Mouse (Mus musculus) kidney, adult 8-10 months (tissue): ENCODE results near the gene Cep57l1.

Experiments used
- DNase-seq, 2 experiments: peaks; one replicate each; pipeline ENCODE4 v3.0.0; 2022

Gene Cep57l1

DNA sequence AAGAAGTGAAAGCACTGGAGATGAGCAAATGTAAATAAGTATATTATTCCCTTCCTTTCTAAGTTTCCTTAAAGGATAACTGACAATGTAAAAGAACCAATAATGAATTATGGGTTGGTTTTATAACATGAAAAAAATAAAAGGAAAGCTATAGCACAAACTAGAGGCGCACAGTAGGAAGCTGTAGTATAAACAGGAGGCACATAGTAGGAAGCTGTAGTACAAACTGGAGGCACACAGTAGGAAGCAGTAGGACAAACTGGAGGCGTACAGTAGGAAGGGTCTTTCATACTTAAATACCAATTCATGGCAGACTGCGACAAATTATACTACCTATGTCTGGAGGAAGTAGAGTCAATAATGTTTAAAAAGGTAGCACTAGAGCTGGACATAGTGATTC is 76.5 kb downstream of the Cep57l1 start:
- DNase-seq, result no peak

DNA sequence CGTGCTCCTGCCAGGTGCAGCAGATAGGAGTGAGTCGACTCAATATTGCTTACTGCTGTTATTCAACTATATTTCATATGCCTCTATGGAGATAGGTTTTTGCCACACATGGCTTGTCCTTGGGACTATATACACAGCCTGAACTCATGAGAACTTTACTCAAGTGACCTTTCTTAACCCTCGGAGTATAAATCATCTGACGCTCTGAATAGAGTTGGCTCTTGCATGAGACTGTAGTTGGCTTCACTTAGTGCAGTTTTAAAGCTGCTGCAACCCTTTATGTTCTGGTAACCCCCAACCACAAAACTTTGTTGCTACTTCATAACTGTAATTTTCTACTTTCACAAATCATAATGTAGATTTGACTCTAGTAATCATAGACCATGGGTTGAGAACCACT is 77.7 kb downstream of the Cep57l1 start:
- no peak for DNase-seq

DNA sequence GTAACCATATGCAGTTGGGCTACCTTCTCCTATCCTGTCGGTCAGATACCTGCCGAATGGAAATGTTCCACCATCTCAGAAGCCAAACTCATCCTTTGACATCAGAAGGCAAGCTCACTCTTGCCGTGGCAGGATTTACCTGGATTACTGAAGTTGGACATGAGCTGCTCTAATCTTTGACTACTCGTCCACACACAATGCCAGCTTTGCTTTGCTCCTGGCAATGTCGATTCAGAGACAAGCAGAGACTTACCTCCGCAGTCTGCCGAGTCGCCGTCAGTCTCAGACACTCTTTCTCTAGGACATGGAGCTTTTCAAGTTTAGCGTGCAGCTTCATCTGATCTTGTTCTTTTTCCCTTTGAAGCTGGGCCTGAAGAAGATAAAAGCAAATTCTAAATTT is 78.9 kb downstream of the Cep57l1 start:
- DNase-seq, result no peak

DNA sequence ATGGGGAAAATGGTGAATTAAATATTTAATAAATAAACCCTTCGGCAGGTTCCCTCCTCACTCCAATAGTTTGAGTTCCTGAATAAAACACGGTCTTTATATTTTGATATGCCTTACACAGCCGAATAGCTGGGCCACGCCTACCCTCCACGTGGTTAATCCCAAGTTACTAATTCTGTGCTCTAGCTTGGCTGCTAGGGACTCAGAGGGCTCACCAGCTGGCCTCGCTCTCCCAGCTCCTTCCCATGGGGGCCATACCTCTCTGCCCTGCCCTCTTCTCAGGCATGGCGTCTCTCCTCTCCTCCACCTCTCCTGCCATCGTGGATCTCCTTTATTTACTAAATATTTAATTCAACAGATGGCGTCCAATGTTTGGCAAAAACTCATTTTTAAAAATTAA is 83.5 kb downstream of the Cep57l1 start:
- no peak for DNase-seq

DNA sequence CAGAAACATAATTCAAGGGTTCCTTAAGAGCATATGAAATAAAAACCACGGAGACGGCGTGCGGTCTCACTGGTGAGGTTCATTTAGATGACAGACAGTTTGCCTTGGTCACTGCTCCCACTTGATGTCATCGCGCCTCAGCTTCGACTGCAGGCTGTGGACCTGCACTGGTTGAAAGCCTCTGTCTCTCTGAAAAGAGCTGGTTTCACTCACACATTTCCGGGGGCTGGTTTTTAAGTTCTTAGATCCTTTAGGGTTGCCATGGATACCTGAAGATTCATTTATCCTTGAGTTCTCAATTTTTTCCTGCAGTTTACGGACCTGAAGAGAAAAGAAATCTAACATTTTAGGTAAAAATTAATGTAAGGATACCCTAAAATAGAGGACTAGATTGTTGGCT is 90.1 kb downstream of the Cep57l1 start:
- DNase-seq, result no peak

DNA sequence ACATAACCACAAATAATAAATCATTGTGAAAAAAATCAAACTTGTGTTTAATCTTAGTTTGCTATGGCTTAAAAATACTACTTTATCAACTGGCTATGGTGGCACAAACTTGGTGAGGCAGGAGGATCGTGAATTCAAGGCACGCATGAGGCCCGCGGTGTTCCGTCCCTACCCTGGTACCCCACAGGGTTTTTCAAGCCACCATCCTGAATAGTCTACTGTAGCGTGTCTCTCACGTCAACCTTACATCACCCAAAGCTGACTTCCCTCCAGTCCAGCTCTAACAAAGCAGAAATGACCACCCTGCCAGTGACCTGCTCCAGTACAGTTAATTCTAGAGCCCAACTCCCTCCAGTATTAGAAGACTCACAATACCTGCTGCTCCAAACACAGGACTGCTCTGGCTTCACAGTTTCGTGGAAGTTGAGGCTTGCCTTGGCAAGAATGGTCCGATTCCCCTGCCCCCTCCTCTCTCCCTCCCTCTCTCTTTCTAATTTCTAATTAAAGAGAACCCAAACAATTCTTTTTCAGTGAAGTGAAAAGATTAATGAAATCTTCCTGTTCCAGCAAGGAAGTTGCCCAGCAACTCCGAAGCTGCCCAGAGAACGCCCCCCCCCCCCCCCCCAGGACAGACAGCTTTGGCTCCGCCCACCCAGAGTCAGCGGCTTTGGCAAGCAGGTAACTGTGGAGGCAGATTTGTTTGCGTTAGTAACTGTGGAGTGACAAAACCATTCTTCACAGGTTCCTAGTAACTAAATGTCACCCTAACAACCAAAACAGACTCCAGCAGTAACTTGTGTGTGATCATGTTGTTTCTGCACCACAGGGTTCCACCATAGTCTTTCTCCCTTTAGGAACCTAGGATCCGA is 93.4 kb downstream of the Cep57l1 start, which contains the start of gene Ccdc162:
Gene Ccdc162 (minus strand): TSS at position 606 of the 869 bp plus-strand sequence.
- no peak for DNase-seq

DNA sequence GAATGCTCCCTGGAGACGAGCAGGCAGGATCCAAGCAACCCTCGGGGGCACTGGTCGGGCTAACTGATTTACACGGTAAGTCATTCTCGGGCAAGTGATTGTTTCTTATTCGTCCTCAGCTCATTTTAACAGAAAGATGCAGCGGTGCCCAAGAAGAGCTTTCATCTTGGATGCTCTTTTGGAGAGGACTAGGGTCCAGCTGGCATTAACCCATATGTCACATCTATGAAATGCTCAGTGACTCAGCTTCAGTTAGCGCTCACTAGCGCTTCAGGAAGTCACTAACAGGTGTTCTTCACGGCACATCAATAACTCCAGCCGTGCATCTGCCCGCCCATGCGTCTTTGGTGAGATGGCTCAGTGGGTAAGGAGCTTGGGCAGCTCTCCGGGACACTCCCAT is 94.1 kb downstream of the Cep57l1 start:
- no peak for DNase-seq

DNA sequence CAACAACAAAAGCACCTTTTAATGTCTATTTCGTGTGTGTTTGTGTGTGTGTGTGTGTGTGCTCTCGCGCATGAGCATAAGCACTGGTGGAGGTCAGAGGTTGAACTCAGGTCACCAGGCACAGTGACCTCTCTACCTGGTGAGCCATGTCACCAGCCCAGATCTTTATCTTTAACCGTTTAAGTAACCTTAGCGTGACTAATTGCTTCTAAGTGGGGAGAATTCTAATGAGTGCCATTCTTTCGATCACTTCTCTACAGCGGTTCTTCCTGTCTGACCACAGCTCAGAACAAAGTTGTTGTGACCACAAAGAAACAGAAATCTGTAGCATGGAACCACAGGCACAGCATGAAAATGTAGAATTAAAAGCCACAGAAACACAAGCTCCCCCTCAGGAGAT is 98.2 kb downstream of the Cep57l1 start:
- peak; percentile 14 to 32 for DNase-seq

DNA sequence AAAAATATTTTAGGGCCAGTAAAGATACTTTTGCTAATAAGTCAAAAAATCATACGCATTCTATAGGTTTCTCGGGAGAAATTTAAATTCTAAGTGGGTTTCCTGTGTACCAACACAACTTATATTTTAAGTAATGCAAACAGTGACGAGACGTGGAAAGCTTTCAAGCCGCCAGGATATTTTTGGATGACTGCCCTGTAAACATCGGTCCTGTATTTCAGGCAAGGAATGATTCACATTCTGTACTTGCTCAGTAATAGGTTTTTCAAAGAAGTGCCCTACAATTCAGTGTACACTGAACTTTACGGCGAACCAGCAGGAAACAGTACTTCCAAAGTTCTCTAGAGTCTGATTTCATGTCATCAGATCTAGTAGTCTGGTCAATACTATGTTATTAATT is 98.9 kb downstream of the Cep57l1 start:
- no peak for DNase-seq

DNA sequence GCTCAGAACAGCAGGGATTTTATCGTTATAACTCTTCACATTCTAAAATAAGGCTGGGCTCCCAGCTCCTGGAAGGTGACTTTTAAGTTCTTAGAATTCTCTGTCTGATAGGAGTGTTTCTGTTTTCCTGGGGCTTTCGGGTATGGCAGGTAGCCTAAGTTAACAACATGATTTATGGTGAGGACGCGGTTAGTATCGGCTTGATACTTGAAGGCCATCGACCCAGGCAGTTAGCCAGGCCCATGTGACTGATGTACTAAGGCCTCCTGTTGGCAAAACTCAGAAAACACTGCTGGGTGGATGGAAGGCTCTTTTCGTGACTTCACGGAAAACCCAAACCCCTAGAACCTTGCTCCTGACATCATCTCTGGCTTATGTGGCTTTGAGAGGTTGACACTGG is 100.3 kb downstream of the Cep57l1 start:
- DNase-seq, result no peak

DNA sequence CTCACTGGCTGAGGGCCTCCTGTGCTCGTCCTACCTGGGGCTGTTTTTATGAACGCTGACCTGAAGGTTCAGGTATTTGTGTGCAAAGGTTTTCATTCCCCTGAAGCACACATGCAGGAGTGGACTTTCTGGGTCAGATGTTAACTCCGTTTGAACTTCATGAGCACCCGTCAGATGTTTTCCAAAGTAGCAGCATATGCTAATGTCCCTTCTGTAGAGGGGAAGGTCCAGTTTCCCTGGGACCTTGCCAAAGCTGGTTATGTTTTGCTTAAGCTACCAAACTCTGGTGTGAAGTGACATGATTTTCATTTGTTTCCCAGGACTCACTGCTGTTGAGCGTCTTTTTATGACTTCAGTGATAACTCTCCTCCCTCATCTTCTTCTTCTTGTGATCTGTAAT is 110.0 kb downstream of the Cep57l1 start:
- peak; percentile 61 to 68 for DNase-seq

DNA sequence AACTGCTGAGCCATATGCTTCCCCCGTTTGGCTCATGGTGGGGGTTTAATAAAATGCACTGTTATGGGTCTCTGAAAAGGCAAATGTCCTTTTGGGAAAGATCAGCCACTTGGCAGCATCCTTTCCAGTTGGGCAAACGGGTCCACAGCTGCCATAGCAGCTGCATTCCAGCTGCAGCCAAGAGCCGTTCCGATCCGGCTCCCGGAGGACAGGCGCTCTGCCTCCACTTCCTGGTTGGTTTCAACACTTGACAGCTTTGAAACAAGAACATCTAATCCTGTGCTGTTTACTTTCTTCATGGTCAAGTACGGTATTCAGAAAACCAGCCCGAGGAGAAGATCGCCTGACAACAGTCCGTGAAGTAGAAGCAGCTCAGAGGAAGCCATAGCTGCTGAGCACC is 112.6 kb downstream of the Cep57l1 start:
- no peak for DNase-seq

DNA sequence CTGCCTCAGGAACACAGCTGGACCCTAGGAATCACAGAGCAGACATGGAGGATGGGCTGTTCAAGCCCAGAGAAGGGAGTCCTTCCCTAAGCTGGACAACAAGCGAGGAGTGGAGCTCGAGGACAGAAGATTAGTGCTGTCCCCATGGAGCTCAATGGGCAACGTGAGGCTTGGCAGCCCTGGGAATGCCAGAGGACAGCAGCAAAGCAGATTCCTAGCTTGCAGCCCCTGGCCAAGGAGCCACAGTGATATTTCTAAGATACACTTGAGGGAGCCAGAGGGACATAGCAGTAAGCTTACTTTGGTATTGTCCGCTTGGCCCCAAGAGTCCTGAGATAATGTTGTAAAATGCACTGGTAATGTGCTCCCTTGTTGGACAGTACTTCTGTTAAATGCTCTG is 118.7 kb downstream of the Cep57l1 start:
- no peak for DNase-seq

DNA sequence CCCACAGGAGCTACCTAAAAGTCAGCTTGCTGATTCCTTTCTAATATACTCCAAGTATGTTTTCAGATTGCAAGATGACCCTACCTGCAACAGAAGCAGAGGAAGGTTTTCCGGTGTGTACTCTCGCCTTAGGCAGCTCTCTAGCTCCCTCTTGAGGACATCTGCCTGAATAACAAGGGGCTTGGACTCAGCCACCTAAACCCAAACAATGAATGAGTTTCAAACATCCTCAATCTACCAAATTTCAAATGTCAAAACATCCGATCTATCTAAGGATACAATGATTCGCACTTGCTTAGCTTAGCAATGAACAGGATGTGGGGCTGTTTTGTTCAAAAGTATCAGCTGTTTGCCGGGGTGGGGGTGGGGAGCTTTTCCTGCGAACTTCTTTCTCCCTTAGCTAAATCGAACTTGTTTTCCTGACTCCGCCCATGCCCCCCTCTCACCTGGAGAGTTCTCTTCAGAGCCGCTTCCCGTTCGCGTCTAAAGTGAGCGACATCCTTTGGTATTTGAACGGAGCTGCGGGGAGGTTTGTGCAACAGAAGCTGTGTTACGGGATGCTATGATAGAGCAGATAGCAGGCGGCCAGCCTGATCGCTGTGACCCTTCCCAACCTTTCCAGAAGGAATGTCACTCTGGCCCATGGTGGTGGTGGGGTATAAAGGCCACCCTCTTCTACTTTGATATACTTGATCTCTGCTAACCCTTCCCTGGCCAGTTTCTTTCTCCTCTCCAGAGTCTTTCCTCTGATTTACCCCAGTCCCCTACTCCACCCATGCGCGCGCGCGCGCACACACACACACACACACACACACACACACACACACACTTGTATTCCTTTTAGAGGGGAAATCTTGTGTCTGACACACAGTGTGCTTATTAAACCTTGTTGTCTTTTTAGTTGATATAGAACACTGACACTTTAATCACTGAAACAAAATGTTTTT is 119.5 kb downstream of the Cep57l1 start:
- peak; percentile 57 to 78 for DNase-seq

DNA sequence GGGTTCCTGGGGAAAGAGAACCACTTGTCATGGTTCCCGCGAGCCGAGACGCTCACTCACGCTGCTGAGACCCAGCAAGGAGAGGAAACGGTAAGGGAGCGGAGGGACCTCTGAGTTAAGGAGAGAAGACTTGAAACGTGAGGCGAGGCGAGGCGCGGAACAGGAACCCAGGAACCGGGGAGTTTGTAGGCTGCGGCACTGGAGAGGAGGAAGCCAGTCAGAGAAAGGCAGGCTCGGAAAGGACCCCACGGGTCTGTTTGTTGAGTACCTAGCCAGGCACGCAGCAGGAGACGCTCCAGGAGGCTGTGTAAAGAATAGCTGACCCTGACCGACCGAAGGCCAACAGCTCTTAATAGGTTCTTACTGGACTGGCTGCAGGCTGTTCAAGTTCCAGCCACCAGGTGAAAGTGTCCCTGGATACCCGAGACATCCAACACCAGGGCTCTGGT is 125.1 kb downstream of the Cep57l1 start:
- peak; percentile 75 to 79 for DNase-seq

DNA sequence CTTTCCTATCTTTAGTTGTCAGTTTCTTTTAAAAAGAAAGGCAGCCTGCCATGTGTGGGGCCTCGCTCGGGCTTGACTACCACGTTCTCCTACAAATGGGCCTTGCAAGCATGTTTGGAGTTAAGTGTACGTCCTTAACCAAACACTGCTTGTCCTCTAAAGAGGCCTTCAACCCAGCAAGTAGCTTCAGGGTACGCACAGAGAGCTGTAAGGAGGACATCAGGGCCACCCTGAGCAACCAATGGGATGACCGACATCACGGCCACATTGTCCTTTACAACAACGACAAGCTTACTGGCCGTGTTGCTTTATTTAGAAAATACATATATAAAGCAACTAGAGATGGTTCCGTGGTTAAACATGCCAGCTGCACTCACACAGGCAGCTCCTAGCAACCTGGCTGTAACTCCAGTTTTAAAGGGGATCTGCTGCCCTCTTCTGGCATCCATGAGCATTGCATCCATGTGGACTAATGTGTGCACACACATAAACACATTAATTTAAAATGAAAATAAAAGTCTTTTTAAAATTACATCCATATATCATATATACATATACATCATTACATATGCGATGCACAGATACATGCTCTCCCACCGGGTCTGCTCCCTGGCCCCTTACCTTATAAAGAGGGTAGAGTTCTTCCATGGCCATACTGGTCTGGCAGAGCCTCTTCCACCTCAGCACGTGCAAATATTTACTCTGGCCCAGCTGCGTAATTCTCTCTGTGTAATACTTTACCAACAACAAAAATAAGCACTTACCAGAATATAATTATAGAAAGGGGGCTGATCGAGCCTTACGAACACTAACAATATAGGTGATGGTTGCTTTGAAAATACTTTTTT is 126.9 kb downstream of the Cep57l1 start:
- DNase-seq, result peak; percentile 79 to 93

DNA sequence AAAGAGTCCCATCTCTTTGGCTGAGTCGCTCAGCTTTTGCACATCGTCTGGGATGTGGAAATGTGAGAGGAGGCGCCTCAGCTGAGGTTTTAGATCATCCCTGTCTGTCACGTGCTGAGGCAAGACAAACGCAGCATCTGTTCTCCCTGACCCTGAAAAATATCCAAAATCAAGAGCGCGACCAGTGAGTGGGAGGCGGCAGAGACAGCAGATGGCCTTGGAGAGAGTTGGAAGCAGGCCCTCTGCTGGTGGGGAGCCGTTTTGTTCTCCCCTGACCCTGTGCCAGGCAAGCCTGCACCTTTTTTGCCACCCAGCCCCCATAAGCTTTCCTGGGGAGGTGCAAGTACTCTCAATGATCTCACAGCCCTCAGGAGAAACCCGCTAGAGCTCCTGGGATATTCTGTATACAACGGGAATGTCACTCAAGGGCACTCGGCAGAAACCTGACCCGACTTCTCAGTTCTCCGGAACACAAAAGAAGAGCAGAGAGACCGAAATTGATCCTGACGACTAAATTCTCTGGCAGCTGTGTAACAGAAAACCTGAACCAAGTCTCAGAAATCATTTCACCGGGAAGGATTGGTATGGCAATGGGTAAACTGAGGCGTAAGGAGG is 130.8 kb downstream of the Cep57l1 start:
- DNase-seq, result peak; percentile 67 to 73

DNA sequence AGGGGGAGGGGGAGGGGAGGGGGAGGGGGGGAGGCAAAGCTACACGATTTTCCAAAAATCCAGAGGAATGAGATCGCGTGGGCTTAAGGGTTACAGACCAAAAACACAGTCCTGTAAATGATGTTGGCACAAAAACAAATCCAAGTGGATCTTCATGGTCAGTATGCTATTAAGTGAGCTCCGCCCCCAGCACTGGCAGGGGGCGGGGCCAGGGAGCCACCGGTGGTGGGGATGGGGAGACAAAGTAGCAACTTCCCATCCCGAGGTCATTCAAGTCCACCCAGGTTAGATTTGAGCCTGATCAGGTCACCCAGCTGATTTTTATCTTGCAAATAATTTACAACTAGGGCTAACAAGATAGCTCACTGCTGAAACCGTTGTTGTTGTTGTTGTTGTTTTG is 132.3 kb downstream of the Cep57l1 start:
- peak; percentile 36 to 41 for DNase-seq

DNA sequence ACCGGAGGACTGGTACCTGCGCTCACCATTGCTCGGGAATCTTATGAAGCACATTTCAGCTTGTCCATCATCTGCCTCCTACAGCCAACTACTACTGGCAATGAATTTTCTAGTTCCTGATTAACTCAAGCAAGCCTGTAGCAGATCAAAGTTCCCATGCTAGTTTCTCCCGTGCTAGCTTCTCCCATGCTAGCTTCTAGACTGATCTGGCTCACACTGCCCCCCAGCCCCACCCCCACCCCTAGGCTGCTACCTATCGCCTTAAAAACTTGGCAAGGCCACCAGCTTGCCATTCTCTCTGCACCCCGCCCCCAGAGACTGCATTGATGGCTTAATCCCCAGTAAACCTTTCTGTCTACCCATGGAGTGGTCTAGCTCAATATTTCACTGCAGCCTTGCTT is 133.0 kb downstream of the Cep57l1 start:
- peak; percentile 61 to 83 for DNase-seq

DNA sequence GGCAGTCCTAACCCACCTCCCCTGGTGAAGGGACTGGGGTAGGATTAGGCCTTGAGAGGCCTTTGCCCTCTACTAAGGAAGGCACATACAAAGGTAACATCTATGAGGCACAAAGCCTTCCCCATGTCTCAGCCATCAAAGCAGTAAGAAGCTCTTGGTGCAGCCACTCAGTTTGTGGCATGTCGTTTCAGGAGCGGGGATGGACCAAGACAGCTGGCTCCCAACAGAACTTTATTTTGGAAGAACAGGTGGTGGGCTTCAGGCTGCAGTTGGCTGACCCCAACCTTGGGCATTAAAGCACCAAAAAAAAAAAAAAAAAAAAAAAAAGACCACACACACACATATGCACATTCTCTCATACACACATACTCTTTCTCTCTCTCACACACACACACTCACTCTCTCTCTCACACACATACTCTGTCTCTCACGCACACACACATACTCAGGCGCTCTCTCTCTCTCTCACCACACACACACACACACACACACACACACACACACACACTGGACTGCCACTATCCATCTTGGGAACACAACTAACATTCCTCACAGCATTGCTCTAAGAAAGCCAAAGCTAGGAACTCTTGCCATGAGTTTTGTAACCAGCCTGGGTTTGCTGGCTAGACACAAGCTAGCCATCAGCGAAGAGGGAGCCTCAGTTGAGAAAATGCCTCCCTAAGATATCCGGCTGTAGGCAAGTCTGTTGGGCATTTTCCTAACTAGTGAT is 133.7 kb downstream of the Cep57l1 start:
- DNase-seq, result no peak

DNA sequence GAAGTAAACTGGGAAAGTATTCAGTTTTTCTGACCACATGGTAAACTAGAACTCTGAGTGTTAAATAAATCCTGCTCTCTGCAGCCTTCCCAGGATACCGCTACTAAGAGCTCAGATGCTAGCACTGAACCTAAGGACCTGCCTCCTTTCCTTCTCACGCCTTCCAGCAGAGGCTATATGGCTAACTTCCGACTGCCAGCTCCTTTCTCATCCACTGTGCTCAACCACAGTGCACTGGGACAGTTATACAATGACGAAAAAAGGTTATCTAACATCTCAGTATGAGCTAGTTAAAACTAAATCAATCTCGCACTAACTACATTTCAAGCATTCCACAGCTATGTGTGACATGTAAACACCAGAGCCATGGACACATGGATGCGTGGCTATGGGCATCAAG is 134.4 kb downstream of the Cep57l1 start:
- no peak for DNase-seq

DNA sequence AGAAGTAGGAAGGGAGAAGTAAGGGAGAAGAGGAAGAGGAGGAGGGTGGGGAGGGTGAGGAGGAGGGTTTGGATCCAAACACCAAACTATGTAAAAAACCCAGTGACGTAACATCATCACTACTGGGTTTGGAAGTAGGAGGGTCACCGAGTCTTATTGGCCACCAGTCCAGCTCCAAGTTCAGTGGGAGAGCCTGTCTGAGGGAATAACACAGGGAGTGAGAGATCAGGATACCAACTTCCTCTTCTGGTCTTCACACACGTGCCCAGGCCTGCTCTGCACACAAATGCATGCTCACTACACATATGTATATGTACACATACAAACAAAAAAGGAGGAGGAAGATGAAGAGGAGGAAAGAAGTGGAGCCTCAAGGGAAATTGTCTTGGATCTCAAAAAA is 135.3 kb downstream of the Cep57l1 start:
- no peak for DNase-seq
